7 mouse cellular contexts compared by ENCODE assay signal in genomic region chr8:106058731-106059612, GRCm38 (mm10). TPM values are rescaled to one million over a fixed set of nuclear protein-coding genes. Genes with fewer than 3 reads are reported as not detected.
DNase-seq lines count a peak whose midpoint lies in the region; ATAC-seq lines count a peak whose summit lies in the region.

Gene Nfatc3 (plus strand): TSS chr8:106058840.

- peak within 1 kb of the TSS; percentile 95 for H3K9ac ChIP-seq in intestine, embryonic 16.5 days (ENCODE audit: low read depth, low read length)
- peak within 1 kb of the TSS; percentile 84 for H3K9ac ChIP-seq in midbrain, embryonic 11.5 days (ENCODE audit: low read length)

- peak within 1 kb of the TSS; percentile 89 for H3K4me3 ChIP-seq in intestine, embryonic 16.5 days (ENCODE audit: low read length)
- peak within 1 kb of the TSS; percentile 86 for H3K4me3 ChIP-seq in midbrain, embryonic 11.5 days (ENCODE audit: low read depth, low read length)

- peak; percentile 96 for ATAC-seq in intestine, embryonic 16.5 days
- peak; percentile 97 for ATAC-seq in midbrain, embryonic 11.5 days (ENCODE audit: low FRiP score)

- intact Hi-C loops in left cerebral cortex, postnatal 36 days (cut with DNase I), result no loop called here

- H3K27ac ChIP-seq in intestine, embryonic 16.5 days (ENCODE audit: low read length), result peak within 1 kb of the TSS; percentile 96
- H3K27ac ChIP-seq in midbrain, embryonic 11.5 days (ENCODE audit: low read depth, low read length), result peak within 1 kb of the TSS; percentile 72

- H3K27me3 ChIP-seq in intestine, embryonic 16.5 days (replicated peaks; ENCODE audit: control insufficient read depth, insufficient read depth, low read length), result no peaks in the 10 kb centered on the region
- no peaks in the 10 kb centered on the region for H3K27me3 ChIP-seq in midbrain, embryonic 11.5 days (ENCODE audit: control insufficient read depth, insufficient read depth, low read length)

- DNase-seq in adrenal gland, adult 8-10 months, result peak; percentile 96
- DNase-seq in embryo, embryonic 9.5 days (ENCODE audit: extremely low spot score), result peak; percentile 95
- DNase-seq in gastrocnemius, postnatal 4 days (ENCODE audit: low spot score in 2 of 2), result peak; percentile 92 to 97
- peak; percentile 94 to 95 for DNase-seq in left cerebral cortex, postnatal 36 days (ENCODE audit: low spot score in 2 of 2)
- DNase-seq in midbrain, embryonic 11.5 days (ENCODE audit: low spot score, missing footprints), result peak; percentile 99
- DNase-seq in skeletal muscle tissue, adult 2 months (ENCODE audit: low read depth, low spot score), result peak; percentile 97

- H3K36me3 ChIP-seq in intestine, embryonic 16.5 days (ENCODE audit: control insufficient read depth, insufficient read depth, low read length), result no peaks in the 10 kb centered on the region
- H3K36me3 ChIP-seq in midbrain, embryonic 11.5 days (ENCODE audit: control insufficient read depth, insufficient read depth, low read length), result no peaks in the 10 kb centered on the region

- 2% methylated on average over 48 of the region's 52 CpGs for WGBS in intestine, embryonic 16.5 days
- WGBS in midbrain, embryonic 11.5 days, result under 1% methylated on average over 48 of the region's 52 CpGs

- H3K4me2 ChIP-seq in intestine, embryonic 16.5 days (ENCODE audit: low read depth, low read length), result peak within 1 kb of the TSS; percentile 60
- peak within 1 kb of the TSS; percentile 73 for H3K4me2 ChIP-seq in midbrain, embryonic 11.5 days

- H3K9me3 ChIP-seq in intestine, embryonic 16.5 days (ENCODE audit: control insufficient read depth, low read length), result no peaks in the 10 kb centered on the region
- H3K9me3 ChIP-seq in midbrain, embryonic 11.5 days (ENCODE audit: control insufficient read depth, low read length), result no peaks in the 10 kb centered on the region

- peaks cover 20% of the 10 kb centered on the region for H3K4me1 ChIP-seq in intestine, embryonic 16.5 days (ENCODE audit: control insufficient read depth, insufficient read depth, low read length)
- H3K4me1 ChIP-seq in midbrain, embryonic 11.5 days (ENCODE audit: control insufficient read depth, insufficient read depth, low read length), result peaks cover 6% of the 10 kb centered on the region

RNA-seq across cellular contexts. Expression of gene Nfatc3, which starts in this region (rescaled TPM):
- 10 to 100 TPM; 42.3 to 54.0 (median 43.6) TPM for total RNA-seq in adrenal gland, adult 8-10 months (2022)
- 10 to 100 TPM; 37.1 to 40.6 TPM for total RNA-seq in gastrocnemius, postnatal 4 days (2021)
- polyA plus RNA-seq in intestine, embryonic 16.5 days (2015; fragmentation: Nextera tagmentation; extraction: Ambion mirVana), result 4.0 and 4.5 TPM in 2 replicates
- total RNA-seq in left cerebral cortex, postnatal 36 days (2021), result 10 to 100 TPM; 10.7 to 13.3 TPM
- 3.9 and 4.0 TPM in 2 replicates for polyA plus RNA-seq in midbrain, embryonic 11.5 days (2014; fragmentation: Nextera tagmentation; extraction: Ambion mirVana)

Comparison
In these comparisons a context has a peak if more than half of its experiments do, and no peak if none do; other contexts are left out.
1. Peak in every context shown above with its lines: DNase-seq, ATAC-seq, H3K4me3 ChIP-seq and H3K27ac ChIP-seq.